Mouse (Mus musculus): ENCODE measurements around the gene Atpaf2.
A peak's percentile ranks its signal among the peaks of the same experiment; 100 is the strongest.

Gene Atpaf2

DNA sequence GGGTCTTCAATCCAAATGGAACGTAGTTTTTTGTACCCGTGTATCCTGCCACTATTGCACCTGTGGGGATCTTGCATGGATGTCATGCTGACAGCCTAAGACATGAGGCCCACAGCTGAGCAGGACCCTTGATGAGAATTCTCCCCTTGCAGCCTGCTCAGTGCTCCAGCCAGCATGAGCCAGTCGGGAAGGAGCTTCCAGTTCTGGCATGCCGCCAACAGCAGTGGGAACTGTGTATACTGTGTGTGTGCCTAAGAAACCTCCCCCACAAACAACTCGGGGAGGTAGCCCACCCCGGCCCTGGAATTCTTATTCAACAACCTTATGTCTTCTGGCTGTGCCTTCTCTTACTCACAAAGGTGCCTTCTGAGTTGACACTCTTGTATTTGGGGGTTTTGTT, 21.7 kb downstream of the Atpaf2 start:
- no peak for DNase-seq

DNA sequence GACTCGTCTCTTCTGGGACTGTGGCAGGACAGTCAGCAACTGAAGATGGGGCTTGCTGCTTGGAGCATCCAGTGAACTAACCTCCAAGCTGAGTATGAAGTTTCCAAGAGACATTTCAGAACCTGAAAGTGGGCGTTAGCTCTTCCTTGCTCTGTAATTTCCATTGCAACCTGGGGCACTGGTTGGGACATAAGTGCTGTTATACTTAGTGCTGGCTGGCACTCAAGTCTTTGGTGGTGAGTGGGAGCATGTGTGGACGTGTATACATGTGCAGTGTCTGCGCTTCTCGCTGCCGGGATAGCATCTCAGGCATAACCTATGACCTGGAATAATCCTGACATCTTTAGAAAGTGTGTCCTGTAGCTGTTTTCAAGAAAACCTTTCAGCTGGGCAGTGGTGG, 26.9 kb downstream of the Atpaf2 start:
- DNase-seq, result no peak

DNA sequence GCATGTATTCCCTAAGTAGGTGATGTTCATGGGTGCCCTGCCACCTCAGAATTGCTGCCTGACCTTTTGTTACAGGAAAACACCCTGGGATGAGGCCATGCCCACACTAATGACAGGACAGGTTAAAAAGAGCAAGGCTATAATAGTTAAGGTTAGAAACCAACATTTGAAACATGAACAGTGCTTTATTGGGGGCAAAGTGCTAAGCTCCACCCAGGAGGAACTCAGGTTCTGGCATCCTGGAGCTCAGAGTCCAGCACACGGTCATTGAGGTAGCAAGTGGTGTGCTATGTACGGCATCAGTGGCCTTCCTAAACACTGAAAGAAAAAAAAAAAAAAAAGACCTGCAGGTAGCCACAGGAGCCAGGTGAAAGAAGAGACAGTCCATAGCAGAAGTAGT, 30.3 kb downstream of the Atpaf2 start:
- DNase-seq, result no peak

DNA sequence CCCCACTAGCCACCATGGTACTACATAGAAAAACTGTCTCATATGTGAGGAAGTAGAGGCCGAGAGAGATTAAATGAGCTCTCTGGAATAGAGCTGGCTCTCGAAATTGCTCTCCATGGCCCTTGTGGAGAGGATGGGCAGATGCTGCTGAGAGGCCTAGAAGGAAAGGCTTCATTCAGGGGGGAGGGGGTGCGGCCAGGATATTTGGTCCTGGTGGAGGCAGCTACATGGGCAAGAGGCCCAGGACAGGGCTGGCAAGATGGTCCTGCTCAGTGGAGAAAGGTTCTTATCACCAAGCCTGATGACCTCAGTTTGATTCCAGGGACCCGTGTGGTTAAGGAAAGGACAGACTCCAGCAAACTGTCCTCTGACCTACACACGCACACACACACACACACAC, 32.3 kb downstream of the Atpaf2 start:
- no peak for DNase-seq

DNA sequence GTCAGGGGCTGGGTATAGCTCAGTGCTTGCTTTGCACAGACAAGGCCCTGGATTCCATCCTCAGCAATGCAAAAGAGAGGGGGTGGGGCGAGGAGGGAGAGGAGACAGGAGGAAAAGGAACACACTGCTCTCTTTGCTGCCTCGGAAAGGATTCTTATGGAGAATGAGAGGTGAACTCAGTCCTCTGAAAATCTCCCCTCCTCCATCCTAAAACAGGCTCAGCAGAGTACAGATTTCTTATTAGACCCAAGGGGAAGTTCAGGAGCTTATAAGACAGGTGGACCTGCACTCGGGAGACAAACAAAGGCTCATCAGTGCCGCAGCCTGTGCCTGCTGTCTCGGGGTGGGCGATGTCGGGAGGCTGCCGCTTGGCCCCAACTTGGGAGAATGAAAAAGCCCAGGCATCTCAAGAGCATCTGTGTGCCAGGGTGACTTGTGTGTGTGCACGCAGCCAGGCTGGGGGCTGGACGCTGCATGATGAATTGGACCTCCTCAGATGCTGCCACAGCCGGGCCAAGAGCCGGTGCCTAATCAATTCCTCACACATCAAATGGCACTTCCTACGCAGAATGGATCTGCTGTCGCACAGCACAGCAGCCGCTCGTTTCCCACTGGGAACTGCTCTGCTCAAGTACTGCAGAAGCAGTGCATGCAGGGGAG, 33.4 kb downstream of the Atpaf2 start:
- DNase-seq, result peak; percentile 36

DNA sequence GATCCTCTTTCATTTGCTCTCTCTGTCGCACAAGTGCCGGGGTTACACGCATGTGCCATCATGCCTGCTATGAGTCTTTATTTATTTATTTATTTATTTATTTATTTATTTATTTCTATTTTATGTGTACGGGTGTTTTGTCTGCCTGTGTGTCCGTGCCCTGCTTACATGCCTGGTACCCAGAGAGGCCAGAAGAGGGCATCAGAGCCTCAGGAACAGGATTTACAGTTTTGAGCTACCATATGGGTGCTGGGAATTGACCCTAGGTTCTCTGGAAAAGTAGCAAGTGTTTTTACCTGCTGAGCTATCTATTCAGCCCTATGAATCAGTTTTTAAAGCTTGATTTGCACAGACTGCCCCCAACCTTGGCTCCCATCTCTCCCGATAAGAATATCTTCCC, 34.7 kb downstream of the Atpaf2 start:
- DNase-seq, result no peak

DNA sequence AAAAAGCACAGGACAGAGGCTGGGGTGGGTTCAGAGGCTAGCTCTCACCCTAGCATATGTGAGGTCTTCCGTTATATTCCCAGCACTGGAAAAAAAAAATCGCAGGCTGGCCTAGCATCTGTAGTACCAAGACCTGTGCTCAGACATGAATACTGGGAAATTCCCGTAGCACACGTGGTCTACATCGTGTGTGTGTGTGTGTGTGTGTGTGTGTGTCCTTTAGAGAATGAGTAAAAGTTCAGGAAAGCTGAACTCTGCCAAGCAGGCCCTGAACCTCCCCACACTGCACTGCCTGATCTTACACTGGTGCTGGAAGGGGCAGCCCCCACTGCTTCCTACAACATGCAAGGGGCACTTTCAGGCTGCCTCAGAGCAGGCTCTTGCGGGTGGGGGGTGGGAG, 43.8 kb downstream of the Atpaf2 start:
- no peak for DNase-seq

DNA sequence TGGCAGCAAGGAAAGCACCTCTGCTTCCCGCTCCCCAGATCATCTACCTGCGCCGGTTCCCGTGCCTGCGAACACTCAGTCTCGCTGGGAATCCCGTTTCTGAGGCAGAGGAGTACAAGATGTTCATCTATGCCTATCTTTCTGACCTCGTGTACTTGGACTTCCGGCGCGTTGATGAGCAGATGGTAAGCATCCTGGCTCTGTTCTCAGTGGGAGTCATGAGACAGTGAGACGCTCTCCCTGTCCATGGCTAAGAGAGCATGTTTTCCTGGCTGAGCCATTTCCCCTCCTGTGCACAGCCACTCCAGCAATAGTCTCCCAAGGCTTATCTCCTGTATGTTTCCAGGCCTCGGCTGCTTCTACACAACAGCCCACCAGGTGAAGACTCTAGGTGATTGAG, 47.8 kb downstream of the Atpaf2 start:
- peak; percentile 35 for DNase-seq

DNA sequence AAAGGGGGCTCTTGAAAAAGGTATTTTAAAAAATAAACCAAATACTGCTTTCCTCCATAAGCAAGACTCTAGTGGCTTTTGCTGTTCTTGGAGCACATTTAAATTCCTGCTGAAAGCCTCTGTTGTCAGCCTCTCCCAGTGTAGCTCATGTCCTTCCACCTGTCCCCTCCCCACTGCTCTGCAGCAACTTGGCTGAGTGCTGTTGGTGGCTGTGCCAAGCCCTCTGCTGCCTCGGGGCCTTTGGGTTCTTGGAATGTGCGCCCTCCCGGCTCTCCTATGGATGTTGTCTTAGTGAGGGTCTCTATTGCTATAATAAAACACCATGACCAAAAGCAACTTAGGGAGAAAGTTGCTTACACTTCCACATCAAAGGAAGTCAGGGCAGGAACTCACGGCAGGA, 48.8 kb downstream of the Atpaf2 start:
- DNase-seq, result peak; percentile 33

DNA sequence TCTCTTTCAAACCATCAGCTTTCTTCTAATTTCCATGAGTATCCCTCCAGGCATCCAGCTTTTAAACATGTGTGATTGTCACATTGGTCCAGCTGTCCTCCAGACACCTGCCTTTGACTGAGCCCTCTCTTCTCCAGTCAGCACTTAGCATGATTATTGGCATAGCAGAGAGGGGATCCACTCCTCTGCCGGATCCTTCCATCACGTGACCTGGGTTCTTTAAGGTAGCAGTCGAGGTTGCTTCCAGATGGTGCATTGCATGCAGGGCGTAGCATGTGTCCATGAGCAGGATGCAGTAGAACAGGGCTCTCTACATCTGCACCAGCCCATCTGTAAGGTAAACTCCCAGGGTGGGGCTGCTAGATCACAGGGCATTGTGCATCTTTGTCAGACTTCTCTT, 49.3 kb downstream of the Atpaf2 start:
- no peak for DNase-seq

DNA sequence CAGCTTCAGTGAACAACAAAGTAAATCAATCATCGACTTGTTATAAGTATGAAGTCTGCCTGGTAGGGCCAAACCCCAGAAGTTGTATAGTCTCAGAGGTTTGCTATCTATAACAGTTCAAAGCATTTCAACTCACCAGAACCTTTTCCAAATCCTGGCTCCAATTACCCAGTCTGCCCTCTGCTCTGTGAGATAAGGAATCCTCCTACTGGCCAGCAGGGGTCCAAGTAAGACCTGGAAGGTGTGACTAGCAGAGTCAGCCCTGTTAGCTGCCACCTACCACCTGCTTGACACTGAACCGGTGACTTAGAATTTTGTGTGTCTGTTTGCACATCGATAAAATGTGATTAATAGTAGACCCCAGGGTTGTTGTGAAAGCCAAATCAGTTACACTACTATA, 51.0 kb downstream of the Atpaf2 start:
- no peak for DNase-seq

DNA sequence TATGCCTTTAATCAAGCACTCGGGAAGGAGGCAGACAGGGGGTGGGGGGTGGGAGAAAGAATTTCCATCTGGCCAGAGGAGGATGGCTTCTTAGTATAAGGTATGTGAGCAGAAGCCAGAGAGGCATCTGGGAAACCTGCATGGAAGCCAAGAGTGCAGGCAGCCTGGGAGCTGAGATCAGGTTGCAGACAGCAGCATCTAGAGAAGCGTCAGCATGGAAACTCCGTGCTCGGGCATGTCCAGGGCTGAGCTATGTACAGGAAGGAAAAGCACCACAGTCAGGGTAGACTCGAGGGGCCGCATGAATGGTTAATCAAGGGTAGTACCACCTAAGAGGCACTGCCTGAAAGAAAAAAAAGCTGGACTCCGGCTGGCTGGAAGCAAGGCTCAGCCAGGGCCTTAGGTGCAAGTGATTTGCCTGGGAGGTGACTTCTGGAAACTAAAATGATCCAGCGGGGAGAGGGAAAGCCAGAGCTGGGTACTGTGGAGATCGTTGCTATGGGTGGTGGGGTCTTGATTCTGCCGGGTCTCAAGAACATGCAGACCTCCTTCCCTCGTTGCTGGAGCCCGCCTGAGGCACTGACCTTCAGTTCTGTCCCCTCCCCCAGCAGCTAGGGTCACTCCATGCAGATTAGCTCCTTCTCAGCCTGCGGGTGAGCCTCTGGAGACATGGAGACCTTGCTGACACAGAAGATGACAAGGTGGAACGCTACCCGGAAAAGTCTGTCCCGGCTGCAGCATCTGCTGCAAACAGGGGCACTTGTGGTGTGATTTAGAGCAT, 51.8 kb downstream of the Atpaf2 start:
- DNase-seq, result no peak

DNA sequence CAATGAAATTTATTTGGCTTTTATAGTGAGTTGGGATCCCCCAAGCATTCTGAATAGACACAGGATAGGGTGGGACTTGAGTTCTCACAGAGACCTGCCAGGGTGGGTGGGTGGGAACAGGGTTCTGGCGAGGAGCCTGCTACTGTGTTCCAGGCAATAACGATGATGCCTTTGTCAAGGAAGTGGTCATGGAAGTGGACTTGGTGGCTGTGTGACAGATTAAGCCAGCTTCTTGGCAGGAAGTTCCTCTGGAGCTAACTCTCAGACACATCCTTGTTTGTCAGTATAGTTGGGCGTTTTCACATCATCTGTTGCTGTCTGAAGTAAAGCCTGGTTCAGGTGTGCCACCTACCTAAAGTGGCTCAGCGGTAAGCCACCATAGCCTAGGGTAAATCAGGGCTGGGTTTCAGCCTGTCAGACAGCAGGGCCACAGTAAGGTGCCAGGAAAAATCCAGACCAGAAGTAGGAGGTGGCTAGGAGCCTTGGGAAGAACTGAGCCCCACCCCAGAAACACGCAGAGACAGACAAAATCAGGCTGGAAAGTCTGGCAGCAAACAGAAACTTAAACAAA, 57.5 kb downstream of the Atpaf2 start:
- DNase-seq, result no peak

DNA sequence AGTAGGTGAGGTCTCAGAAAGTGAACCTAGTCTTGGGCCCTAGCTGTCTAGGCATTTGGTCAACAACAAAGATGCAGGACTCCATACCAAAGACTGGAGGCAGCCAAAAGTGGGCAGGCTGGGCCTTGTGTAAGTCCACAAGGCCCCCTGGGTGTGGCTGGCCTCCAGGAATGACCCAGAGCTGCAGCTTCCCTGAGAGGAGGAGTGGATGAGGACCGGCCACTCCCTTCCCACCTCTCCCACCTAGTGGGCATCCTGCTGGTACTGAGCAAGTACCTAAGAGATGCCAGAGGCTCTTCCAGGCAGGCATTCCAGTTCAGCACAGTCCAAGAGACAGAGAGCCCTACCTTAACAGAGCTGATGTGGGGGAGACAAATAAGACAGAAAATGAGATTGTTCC, 58.3 kb downstream of the Atpaf2 start:
- DNase-seq, result no peak

DNA sequence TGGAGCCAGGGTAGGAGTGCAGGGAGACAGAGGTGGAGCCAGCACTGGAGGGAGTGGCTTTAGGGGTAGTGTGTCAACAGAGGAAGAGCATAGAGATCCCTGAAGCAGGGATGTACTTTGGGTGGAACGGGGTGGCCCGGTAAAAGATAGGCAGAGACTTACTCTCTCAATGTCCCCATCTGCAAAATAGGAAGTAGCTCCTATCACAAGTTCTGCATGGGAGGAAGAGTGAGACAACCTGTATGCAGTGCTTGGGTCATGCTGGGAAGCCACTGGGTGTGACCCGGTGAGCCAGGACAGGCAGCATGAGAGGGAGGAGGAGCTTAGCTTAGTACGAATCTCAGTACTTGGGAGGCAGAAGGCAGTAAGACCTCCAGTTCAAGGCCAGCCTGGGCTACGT, 59.1 kb downstream of the Atpaf2 start:
- DNase-seq, result no peak

DNA sequence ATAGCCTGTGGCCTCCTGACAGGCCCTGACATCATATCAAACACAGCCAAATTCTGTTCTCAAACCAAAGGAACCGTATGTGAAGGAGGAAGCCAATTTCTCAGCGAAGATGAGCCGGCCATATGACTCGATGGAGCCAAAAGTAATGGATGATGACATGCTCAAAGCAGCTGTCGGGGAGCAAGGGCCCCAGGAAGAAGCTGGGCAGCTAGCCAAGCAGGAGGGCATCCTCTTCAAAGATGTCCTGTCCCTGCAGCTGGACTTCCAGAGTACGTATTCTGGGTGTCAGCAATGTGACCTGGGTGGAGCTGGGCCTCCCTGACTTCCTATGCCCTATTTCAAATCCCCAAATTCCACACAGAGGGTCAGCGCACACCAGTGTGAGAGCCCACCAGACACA, 59.7 kb downstream of the Atpaf2 start:
- DNase-seq, result no peak

DNA sequence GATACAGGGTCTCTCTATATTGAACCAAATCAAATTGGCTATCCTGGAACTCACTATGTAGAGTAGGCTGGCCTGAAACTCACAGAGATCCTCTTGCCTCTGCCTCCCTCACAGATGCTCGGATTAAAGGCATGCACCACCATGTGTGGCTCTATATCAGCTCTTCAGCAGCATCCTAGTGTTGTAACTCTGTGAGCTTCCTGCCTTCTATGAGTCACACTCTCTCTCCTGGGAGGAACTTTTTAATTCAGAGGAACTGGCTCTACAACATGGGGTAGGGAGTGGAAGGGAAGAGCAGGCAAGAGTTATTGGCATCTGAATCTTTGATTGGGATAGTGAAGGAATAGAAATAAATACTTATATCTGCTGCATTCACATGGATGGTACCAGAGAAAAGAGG, 61.1 kb downstream of the Atpaf2 start:
- DNase-seq, result no peak

DNA sequence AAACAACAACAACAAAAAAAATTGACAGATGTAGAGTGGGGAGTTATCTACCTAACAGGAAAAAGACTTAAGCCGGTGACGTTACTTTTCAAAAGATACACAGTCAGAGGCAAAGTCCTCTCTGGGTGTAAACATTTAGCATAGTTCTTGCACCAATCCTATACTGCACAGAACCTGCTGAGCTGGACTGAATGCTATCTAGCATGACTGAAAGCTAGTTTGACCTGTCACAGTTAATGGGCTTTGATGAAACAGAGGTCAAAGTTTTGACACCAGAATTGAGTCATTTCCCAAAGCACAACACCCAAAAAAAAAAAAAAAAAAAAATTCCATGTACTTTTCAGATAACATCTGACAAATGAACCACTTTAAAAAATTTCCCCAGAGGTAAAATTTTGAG, 62.3 kb downstream of the Atpaf2 start:
- no peak for DNase-seq

DNA sequence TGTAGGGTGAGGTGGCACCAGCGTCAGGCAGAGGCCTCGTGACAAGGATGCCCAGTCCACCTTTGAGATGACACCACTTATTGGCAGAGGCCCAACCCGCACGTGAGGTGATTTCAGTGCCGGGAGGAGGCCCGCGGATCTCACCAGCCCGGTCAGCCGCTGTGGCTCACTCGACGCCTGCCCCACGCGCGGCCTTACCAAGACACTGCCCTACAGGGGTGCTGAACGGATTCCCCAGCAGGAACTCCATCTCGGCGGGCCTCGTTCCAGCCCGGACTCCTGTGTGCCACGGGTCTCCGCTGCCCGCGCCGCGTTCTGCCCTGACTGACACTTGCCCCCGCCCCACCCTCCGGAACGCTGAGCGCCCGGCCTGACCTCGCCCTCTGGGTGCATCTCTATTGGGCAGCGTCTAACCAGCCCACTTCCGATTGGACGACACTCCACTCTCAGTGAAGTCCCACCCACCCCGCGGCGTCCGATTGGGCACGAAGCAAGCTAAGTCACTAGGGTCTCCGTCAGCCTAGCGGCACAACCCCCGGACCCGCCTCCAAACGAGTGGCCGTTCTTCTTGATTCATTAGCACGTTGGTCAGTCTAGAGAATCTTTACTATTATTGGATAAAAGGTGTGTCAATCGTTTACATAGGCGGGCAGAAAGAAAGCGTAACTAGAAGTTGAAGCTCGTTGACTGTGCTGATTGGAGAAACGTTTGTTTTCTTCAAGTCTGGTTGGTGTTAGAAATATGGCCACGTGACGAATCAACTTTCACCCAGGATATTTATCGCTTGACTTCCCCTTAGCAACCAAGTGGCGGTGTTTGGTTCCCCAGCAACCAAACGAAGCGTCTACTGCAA, 65.5 kb downstream of the Atpaf2 start, which contains the start of the genes Tom1l2 and Drc3:
Gene Tom1l2, minus strand, starts transcription at position 347 of the 853 bp plus-strand sequence.
Gene Drc3, plus strand, starts transcription at position 771 of the 853 bp plus-strand sequence.
- DNase-seq, result peak; percentile 100

DNA sequence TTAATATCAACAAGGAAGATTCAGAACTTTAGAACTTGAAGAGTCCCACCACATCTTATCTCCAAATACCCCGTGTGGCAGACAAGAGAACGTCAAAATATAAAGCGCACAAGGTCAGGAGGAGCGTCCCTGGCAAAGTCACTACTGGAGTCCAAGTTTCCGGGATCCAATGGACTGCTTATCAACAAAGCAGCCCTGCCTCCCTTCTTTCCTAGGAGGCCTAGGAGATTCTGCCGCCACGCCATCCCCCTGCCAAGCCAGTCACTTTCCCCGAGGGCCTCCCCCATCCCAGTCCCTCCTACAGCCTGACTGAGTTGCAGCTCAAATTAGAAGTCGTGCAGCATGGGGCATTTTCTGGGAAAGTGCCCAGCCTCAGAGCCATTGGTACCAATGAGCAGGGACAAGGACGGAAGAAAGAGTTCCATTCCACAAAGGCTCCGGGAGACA, 66.3 kb downstream of the Atpaf2 start:
- no peak for DNase-seq

DNA sequence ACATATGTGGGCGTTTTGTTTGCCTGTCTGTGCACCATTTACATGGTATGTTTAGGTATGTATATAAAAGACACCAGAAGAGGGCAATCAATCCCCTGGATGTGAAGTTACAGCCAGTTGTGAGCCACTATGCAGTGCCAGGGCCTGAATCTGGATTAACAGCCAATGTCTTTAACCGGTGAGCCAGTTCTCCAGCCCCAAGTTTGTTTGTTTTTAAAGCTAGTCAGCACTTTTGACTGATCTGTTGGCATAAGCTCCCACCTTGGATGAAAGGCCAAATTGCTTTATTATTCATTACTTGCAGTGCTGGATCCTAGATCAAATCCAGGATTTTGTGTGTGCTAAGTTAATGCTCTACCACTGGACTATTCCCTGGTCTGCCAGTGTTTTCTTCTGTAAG, 66.9 kb downstream of the Atpaf2 start:
- no peak for DNase-seq
